Mouse (Mus musculus): ENCODE measurements at regions not wholly inside any gene's neighbourhood (a gene's known extent, or its start where the extent isn't known, plus 50 kb on each side); places are given as distances from the start of the nearest gene placed in this dataset.
A peak's percentile ranks its signal among the peaks of the same experiment; 100 is the strongest.

- no peak overlapping the region for H3K27ac ChIP-seq (ENCODE audit: insufficient read depth, low read depth, low read length, poor library complexity, severe bottlenecking)
- H3K36me3 ChIP-seq (ENCODE audit: control insufficient read depth, insufficient read depth, low read length, poor library complexity, severe bottlenecking): no peaks in the 10 kb centered on the region
- TF ChIP-seq HCFC1 (IDR thresholded peaks at IDR 0.05; ENCODE audit: borderline replicate concordance, insufficient read depth, low read length): no peak
- TF ChIP-seq ZNF384 (IDR thresholded peaks at IDR 0.05; ENCODE audit: low read depth, low read length): no peak
- no peak for TF ChIP-seq MAFK (IDR thresholded peaks at IDR 0.05; ENCODE audit: insufficient read depth, low read depth, low read length)
- H3K9ac ChIP-seq (ENCODE audit: insufficient read depth, low read depth, low read length, poor library complexity, severe bottlenecking): no peak overlapping the region
- in situ Hi-C loops (cut with MboI; ENCODE audit: low sequenced_read_pairs in 2 of 2, unreplicated experiment in 2 of 2): no loop called here
- no peaks in the 10 kb centered on the region for H3K9me3 ChIP-seq (ENCODE audit: control insufficient read depth, insufficient read depth, low read depth, low read length)
- H3K4me1 ChIP-seq (ENCODE audit: control insufficient read depth in 2 of 2, insufficient read depth in 2 of 2, low read length in 2 of 2, poor library complexity in 1 of 2): peaks cover 3 to 13% of the 10 kb centered on the region in 2 experiments; a peak in 2 of 4 replicates
- no peak for DNase-seq (ENCODE audit: low read depth, low spot score)
- no peak overlapping the region for H3K4me3 ChIP-seq (ENCODE audit: insufficient read depth in 1 of 2, low read depth in 1 of 2, low read length in 2 of 2, poor library complexity in 1 of 2, severe bottlenecking in 1 of 2)
Measured at GRCm38 (mm10) chr14:76765094-76765504, 208.4 kb upstream of the Serp2 start.

DNA sequence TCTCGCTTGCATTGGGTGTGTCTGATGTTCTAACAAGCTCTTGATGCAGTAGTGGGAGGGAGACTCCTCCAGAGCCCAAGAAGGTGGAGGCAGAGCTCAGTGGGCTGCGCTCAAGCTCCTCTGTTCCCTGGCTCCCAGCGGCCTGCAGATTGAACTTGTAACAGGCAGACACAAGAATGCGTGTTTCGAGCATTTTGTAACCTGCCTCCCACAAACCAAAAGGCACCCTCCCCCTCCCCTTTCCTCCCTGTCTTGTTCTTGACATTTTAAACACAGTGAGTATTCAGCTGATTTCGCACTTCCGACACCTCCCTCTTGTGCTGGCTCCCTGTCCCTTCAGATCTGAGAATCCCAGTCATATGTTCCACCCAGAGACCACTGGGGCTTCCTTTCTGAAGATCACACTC, 207.7 kb upstream of the Serp2 start:
- Histone ChIP-seq H3K9me3 (ENCODE audit: control insufficient read depth, insufficient read depth, low read depth, low read length) (no peaks in the 10 kb centered on the region), H3K27ac (ENCODE audit: insufficient read depth, low read depth, low read length, poor library complexity, severe bottlenecking) (no peak overlapping the region), H3K9ac (ENCODE audit: insufficient read depth, low read depth, low read length, poor library complexity, severe bottlenecking) (peak overlapping the region; percentile 11; the same call in 1 of the 2 replicates), H3K36me3 (ENCODE audit: control insufficient read depth, insufficient read depth, low read length, poor library complexity, severe bottlenecking) (no peaks in the 10 kb centered on the region), H3K4me3 (ENCODE audit: insufficient read depth in 1 of 2, low read depth in 1 of 2, low read length in 2 of 2, poor library complexity in 1 of 2, severe bottlenecking in 1 of 2) (peak overlapping the region in 1 of 2 experiments; percentile 43; a peak in 1 of 4 replicates), H3K4me1 (ENCODE audit: control insufficient read depth in 2 of 2, insufficient read depth in 2 of 2, low read length in 2 of 2, poor library complexity in 1 of 2) (peaks cover 3 to 13% of the 10 kb centered on the region in 2 experiments; a peak in 2 of 4 replicates)
- TF ChIP-seq HCFC1 (IDR thresholded peaks at IDR 0.05; ENCODE audit: borderline replicate concordance, insufficient read depth, low read length): no peak
- no peak for TF ChIP-seq ZC3H11A (IDR thresholded peaks at IDR 0.05; ENCODE audit: borderline replicate concordance, low read depth, low read length)
- in situ Hi-C loops (cut with MboI; ENCODE audit: low sequenced_read_pairs in 2 of 2, unreplicated experiment in 2 of 2): no loop called here
- no peak for DNase-seq (ENCODE audit: low read depth, low spot score)

- in situ Hi-C loops (cut with MboI; ENCODE audit: low sequenced_read_pairs in 2 of 2, unreplicated experiment in 2 of 2): no loop called here
- no peak for DNase-seq (ENCODE audit: low read depth, low spot score)
- Histone ChIP-seq H3K4me3 (ENCODE audit: insufficient read depth in 1 of 2, low read depth in 1 of 2, low read length in 2 of 2, poor library complexity in 1 of 2, severe bottlenecking in 1 of 2) (no peak overlapping the region), H3K27ac (ENCODE audit: insufficient read depth, low read depth, low read length, poor library complexity, severe bottlenecking) (no peak overlapping the region), H3K9me3 (ENCODE audit: control insufficient read depth, insufficient read depth, low read depth, low read length) (no peaks in the 10 kb centered on the region), H3K9ac (ENCODE audit: insufficient read depth, low read depth, low read length, poor library complexity, severe bottlenecking) (no peak overlapping the region), H3K36me3 (ENCODE audit: control insufficient read depth, insufficient read depth, low read length, poor library complexity, severe bottlenecking) (no peaks in the 10 kb centered on the region), H3K4me1 (ENCODE audit: control insufficient read depth in 2 of 2, insufficient read depth in 2 of 2, low read length in 2 of 2, poor library complexity in 1 of 2) (peaks cover 3 to 13% of the 10 kb centered on the region in 2 experiments; a peak in 2 of 4 replicates)
- TF ChIP-seq ZNF384 (IDR thresholded peaks at IDR 0.05; ENCODE audit: low read depth, low read length) (no peak), HCFC1 (IDR thresholded peaks at IDR 0.05; ENCODE audit: borderline replicate concordance, insufficient read depth, low read length) (no peak), MAFK (IDR thresholded peaks at IDR 0.05; ENCODE audit: insufficient read depth, low read depth, low read length) (no peak), ZC3H11A (IDR thresholded peaks at IDR 0.05; ENCODE audit: borderline replicate concordance, low read depth, low read length) (no peak), CHD2 (IDR thresholded peaks at IDR 0.05; ENCODE audit: low read depth, low read length) (no peak)
Measured at GRCm38 (mm10) chr14:76763539-76763938, 206.8 kb upstream of the Serp2 start.

DNA sequence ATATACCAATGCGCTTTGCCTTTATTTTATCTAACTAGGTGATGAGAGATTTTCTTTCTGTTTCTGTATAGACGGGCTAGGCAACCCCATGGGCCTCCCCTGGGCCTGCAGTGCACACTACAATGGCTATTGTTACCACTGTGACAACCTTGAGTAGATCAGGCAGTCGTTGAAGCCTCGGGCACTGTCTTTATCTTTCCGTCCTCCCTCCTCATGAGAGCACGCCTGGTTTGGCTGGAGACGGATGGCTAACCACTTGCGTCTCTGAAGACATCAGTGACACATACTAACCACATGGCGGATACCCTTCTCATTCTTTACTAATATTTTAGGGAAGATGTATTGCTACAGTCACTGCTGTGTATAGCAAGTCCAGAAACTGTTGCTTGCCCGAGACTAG, 206.1 kb upstream of the Serp2 start:
- Histone ChIP-seq H3K4me1 (ENCODE audit: control insufficient read depth in 2 of 2, insufficient read depth in 2 of 2, low read length in 2 of 2, poor library complexity in 1 of 2) (peaks cover 3 to 11% of the 10 kb centered on the region in 2 experiments; a peak in 2 of 4 replicates), H3K27ac (ENCODE audit: insufficient read depth, low read depth, low read length, poor library complexity, severe bottlenecking) (no peak overlapping the region), H3K9me3 (ENCODE audit: control insufficient read depth, insufficient read depth, low read depth, low read length) (no peaks in the 10 kb centered on the region), H3K9ac (ENCODE audit: insufficient read depth, low read depth, low read length, poor library complexity, severe bottlenecking) (no peak overlapping the region), H3K36me3 (ENCODE audit: control insufficient read depth, insufficient read depth, low read length, poor library complexity, severe bottlenecking) (no peaks in the 10 kb centered on the region), H3K4me3 (ENCODE audit: insufficient read depth in 1 of 2, low read depth in 1 of 2, low read length in 2 of 2, poor library complexity in 1 of 2, severe bottlenecking in 1 of 2) (no peak overlapping the region)
- no peak for TF ChIP-seq ZNF384 (IDR thresholded peaks at IDR 0.05; ENCODE audit: low read depth, low read length)
- in situ Hi-C loops (cut with MboI; ENCODE audit: low sequenced_read_pairs in 2 of 2, unreplicated experiment in 2 of 2): no loop called here
- DNase-seq (ENCODE audit: low read depth, low spot score): no peak

DNA sequence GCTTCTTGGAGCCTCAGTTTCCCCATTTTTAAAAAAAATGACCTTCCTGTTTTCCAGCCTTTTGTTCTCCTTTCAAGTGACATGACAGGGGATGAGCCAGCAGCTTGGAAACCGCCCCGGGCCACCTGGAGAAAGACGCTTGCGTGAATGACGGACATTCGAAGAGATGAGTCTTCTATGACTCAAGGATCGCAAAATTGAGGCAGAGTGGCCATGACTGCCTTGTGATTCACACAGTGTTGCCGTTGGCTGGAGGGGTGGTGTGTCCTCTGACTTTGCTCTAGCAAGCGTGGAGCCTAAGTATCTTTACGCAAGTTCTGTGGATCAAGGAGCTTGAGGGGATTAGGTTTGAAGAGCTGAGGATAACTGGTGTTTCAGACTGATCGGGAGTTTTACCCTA, 205.0 kb upstream of the Serp2 start:
- Histone ChIP-seq H3K36me3 (ENCODE audit: control insufficient read depth, insufficient read depth, low read length, poor library complexity, severe bottlenecking) (no peaks in the 10 kb centered on the region), H3K27ac (ENCODE audit: insufficient read depth, low read depth, low read length, poor library complexity, severe bottlenecking) (no peak overlapping the region), H3K4me1 (ENCODE audit: control insufficient read depth in 2 of 2, insufficient read depth in 2 of 2, low read length in 2 of 2, poor library complexity in 1 of 2) (peaks cover 3 to 11% of the 10 kb centered on the region in 2 experiments; a peak in 2 of 4 replicates), H3K4me3 (ENCODE audit: insufficient read depth in 1 of 2, low read depth in 1 of 2, low read length in 2 of 2, poor library complexity in 1 of 2, severe bottlenecking in 1 of 2) (no peak overlapping the region), H3K9me3 (ENCODE audit: control insufficient read depth, insufficient read depth, low read depth, low read length) (no peaks in the 10 kb centered on the region), H3K9ac (ENCODE audit: insufficient read depth, low read depth, low read length, poor library complexity, severe bottlenecking) (no peak overlapping the region)
- in situ Hi-C loops (cut with MboI; ENCODE audit: low sequenced_read_pairs in 2 of 2, unreplicated experiment in 2 of 2): no loop called here
- no peak for DNase-seq (ENCODE audit: low read depth, low spot score)
- TF ChIP-seq CHD2 (IDR thresholded peaks at IDR 0.05; ENCODE audit: low read depth, low read length) (no peak), MAFK (IDR thresholded peaks at IDR 0.05; ENCODE audit: insufficient read depth, low read depth, low read length) (no peak), HCFC1 (IDR thresholded peaks at IDR 0.05; ENCODE audit: borderline replicate concordance, insufficient read depth, low read length) (no peak), ZC3H11A (IDR thresholded peaks at IDR 0.05; ENCODE audit: borderline replicate concordance, low read depth, low read length) (no peak), ZNF384 (IDR thresholded peaks at IDR 0.05; ENCODE audit: low read depth, low read length) (no peak)
